Mouse (Mus musculus): ENCODE measurements around the gene Ankrd6.

- TF ChIP-seq POLR2A (IDR thresholded peaks at IDR 0.05; ENCODE audit: insufficient read depth, low read depth, low read length) = no peak
- TF ChIP-seq CTCF (IDR thresholded peaks at IDR 0.05; ENCODE audit: insufficient read depth, low read depth, low read length) = no peak
These were observed 66.0 kb downstream of the Ankrd6 start for GRCm38 (mm10) chr4:32884599-32884998.
